Mouse (Mus musculus) ovary, adult 18-20 months (tissue): ENCODE data around the gene Slc40a1.

Experiments used
- DNase-seq: peaks from one replicate; pipeline ENCODE4 v3.0.0; 2022; ENCODE audit warnings: low spot score, mixed read lengths

Slc40a1 gene

DNA sequence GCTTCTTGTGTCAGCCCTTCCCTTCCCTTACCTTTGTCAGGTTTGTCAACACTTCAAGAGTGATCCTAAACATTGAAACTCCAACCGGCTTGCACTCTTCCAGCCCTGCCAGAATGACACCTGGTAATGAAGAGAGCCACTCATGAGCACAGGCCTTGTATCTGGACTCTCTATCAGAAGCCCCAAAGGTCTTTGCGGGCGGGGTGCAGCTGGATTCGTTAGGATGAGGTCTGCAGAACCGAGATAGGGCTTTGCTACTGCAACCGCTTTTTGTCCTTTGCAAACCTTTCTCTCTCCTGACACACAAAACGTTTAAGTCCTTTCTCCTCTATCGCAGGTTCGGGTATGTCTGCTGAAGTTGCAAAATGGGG, at the start of gene Slc40a1:
Gene Slc40a1, minus strand, starts transcription at position 131 of the 371 bp plus-strand sequence.
- DNase-seq, result no peak

GRCm38 (mm10) chr1:45971314-45971713, 45.0 kb upstream of the Slc40a1 start:
- DNase-seq, result no peak

- no peak for DNase-seq
These were observed 22.7 kb upstream of the Slc40a1 start for GRCm38 (mm10) chr1:45948988-45949387.

- no peak for DNase-seq
These were observed 21.5 kb upstream of the Slc40a1 start for GRCm38 (mm10) chr1:45947843-45948242.

DNA sequence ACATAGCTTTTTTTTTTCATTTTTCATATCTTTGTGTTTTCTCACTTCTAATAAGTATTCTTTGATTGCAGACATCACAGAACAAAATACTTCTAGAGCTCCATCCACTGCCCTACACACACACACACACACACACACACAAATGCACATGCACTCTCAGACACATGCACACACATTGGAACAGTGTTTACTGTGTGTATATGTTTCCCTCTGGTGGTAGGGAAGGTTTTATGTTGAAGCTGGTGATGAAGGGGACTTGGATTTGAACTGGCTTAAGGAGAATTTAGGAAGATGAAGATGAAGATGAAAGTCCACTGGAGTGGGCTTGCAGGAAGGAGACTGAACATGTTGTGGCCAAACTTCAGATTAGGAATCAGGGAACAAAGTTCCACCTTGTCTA, 4.8 kb upstream of the Slc40a1 start:
- DNase-seq, result no peak

GRCm38 (mm10) chr1:45926911-45927310, 588 bp upstream of the Slc40a1 start:
- DNase-seq, result no peak

GRCm38 (mm10) chr1:45925500-45926392, 577 bp downstream of the Slc40a1 start:
- peak; percentile 74 for DNase-seq

GRCm38 (mm10) chr1:45925131-45925499, 1.2 kb downstream of the Slc40a1 start:
- DNase-seq, result no peak

- no peak for DNase-seq
These were observed 1.8 kb downstream of the Slc40a1 start for GRCm38 (mm10) chr1:45924516-45924915.

DNA sequence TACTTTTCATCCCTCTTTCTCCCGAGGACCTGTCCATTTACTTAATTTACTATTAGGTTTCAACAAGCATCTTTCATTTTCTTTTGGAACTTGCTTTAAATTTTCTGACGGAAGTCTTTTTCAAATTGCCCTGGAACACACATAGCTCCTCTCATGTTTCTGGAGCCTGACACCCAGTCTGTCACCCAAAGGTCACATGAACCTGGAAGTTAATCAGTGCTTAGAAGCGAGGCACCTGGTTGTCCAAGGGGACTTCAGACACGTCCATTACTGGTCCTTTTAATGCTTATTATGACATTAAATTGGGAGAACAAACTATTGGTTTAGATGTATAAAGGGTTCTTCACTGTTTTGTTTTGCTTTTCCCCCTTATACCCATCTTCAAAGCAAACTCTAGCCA, 3.0 kb downstream of the Slc40a1 start:
- DNase-seq, result no peak

DNA sequence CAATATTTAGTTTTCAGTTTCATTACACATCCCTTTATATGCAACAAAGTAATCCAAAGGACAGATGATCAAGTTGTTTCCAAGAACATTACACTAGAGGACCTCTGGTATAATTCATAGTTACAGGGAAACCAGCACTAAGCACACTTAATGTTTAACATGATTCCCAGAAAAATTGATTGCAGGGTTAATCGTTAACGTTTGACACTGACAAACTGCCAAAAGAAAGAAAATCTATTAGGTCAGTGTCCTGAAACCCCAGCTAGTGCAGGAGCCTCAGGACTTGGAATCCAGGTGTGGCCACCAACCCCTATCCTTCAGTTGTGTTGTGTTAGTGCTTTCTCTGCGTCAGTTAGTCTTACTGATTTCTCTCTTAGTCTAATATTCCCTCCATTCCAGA, 5.6 kb downstream of the Slc40a1 start:
- no peak for DNase-seq

DNA sequence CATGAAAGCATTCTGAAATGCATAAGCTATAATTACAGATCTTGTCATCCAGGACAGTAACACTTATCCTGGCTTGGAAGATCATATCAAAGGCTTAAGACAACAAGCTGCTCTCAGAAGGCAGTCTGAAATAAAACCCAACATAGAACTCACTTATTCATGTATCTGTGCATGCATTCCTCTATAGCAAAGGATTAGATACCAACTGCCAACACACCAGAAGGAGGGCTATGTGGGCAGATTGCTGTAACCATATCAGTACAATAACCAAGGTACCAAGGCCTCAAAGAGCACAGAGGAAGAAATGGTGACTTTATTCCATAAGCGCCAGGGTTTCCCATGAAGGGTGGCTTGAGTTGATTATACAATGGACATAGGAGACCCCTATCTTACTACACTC, 6.6 kb downstream of the Slc40a1 start:
- no peak for DNase-seq

- DNase-seq, result no peak
These were observed 9.1 kb downstream of the Slc40a1 start for GRCm38 (mm10) chr1:45917136-45917803.

DNA sequence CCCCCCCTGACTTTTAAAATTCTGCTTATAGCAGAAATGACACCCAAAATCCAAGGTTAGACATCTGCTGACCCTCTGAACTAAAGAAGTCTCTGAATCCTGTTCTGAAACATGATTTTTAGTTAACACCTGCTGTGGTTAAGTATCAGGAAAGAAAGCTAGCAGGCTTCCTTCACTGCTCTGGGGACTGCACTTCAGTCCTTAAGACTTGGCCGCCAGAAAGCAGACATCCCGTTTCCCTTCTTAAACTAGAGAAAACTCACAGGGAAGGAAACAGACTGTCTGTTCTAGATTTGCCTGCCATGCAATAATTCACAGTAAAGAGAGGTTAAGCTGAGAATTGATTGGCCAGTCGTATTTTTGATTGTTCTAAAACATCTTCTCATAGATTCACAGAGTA, 10.1 kb downstream of the Slc40a1 start:
- no peak for DNase-seq

GRCm38 (mm10) chr1:45914236-45914635, 12.1 kb downstream of the Slc40a1 start:
- DNase-seq, result no peak

GRCm38 (mm10) chr1:45905107-45905821, 21.1 kb downstream of the Slc40a1 start:
- peak; percentile 71 for DNase-seq

- DNase-seq, result no peak
These were observed 22.2 kb downstream of the Slc40a1 start for GRCm38 (mm10) chr1:45904161-45904560.

GRCm38 (mm10) chr1:45898044-45898443, 28.3 kb downstream of the Slc40a1 start:
- no peak for DNase-seq

DNA sequence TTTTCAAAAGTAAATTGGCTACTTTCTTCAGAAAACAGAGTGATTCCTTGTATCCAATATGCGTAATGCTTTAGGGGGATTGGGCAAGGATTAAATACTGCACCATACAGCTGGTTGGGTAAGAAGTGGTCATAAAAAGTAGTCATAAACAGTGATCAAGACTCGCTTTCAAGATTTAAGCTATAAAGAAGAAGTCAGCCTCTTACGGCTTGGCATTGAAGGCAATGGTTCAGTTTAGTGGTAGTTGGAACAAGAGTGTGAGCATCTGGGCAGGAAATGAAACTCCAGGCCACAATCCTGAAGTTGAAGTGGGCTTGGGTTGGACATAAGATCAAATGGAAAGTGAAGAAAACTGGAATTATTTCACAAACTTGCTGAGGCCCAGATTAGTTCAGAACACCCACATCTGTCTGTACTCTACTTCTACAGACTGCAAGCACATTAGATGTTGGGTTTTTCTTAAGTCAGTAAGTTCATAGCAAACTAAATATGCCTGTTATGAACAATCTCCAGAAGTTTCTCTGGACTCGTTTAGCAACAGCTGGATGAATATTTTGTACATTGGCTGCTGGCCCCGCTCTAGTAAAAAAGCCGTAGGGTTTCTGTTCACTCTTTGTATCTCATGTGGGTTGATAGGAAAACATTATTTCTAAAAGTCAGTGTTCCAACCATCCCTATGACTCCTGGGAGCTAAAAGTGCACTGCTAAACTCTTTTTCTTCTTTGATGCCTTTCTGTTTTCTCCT, 32.0 kb downstream of the Slc40a1 start:
- no peak for DNase-seq

GRCm38 (mm10) chr1:45891986-45892385, 34.3 kb downstream of the Slc40a1 start:
- no peak for DNase-seq

DNA sequence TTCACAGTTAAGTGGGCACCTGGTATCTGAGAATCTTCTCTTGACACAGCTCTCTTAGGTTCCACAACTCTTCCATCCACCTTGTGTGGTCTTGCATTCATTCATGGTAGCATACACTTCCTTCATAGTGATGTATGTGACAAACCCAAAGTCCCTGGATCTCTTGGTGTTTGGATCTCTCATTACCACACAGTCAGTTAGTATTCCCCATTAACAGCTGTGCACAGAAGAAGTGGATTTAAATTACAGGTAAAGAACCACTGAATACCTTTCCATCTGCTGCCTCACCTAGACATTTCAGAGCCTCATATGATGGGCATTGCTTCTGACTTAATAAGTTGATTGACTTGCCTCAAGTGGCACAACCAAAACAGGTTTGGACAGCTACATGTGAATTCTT, 36.1 kb downstream of the Slc40a1 start, which contains the start of gene Gm5269:
Gene Gm5269, minus strand, starts transcription at position 101 of the 400 bp plus-strand sequence.
- no peak for DNase-seq

DNA sequence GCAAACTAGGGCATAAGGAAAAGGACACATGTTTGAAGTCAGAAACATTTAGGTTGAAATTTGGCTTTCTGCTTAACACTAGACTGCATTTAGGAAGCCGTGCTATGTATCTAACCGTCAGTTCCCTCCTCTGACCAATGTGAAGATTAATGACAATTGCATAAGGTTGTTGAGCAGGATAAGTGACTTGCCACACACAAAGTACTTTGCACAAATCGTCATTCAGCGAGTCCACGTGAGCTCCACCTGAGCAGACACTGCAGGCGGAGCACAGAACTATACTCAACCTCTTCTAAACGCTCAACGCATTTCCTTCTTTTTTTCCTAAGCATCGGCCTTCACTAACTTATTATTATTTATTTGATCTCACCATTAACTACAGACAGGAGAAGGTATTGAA, 39.5 kb downstream of the Slc40a1 start:
- no peak for DNase-seq
